Mouse (Mus musculus): ENCODE measurements at regions not wholly inside any gene's neighbourhood (a gene's known extent, or its start where the extent isn't known, plus 50 kb on each side); places are given as distances from the start of the nearest gene placed in this dataset.
A peak's percentile ranks its signal among the peaks of the same experiment; 100 is the strongest.

GRCm38 (mm10) chr16:63075814-63076213, 221.7 kb downstream of the Pros1 start:
- no peaks in the 10 kb centered on the region for H3K9me3 ChIP-seq
- no peak overlapping the region for H3K4me3 ChIP-seq
- no peaks in the 10 kb centered on the region for H3K27me3 ChIP-seq
- H3K4me1 ChIP-seq: no peaks in the 10 kb centered on the region
- no peak for ATAC-seq (replicated peaks)
- no peak overlapping the region for H3K4me2 ChIP-seq (replicated peaks)
- H3K27ac ChIP-seq (replicated peaks): no peak overlapping the region
- H3K9ac ChIP-seq (replicated peaks): no peak overlapping the region
- WGBS: 89% methylated on average over 4 of the region's 4 CpGs
- no peaks in the 10 kb centered on the region for H3K36me3 ChIP-seq

GRCm38 (mm10) chr16:63081383-63081782, 227.3 kb downstream of the Pros1 start:
- no peak overlapping the region for H3K9ac ChIP-seq (replicated peaks)
- H3K27me3 ChIP-seq: no peaks in the 10 kb centered on the region
- no peaks in the 10 kb centered on the region for H3K9me3 ChIP-seq
- H3K4me3 ChIP-seq: no peak overlapping the region
- 42% methylated on average over 3 of the region's 3 CpGs for WGBS
- peak overlapping the region; percentile 48; the same call in 1 of the 2 replicates for H3K27ac ChIP-seq (replicated peaks)
- no peaks in the 10 kb centered on the region for H3K36me3 ChIP-seq
- H3K4me1 ChIP-seq: 0 out of 2 replicates have a peak, but pooled peaks cover 4% of the 10 kb centered on the region
- 0 out of 2 replicates have a peak, but pooled peaks have one; percentile 48 for ATAC-seq (replicated peaks)
- no peak overlapping the region for H3K4me2 ChIP-seq (replicated peaks)

- Histone ChIP-seq H3K27me3 (no peaks in the 10 kb centered on the region), H3K4me3 (no peak overlapping the region), H3K4me1 (0 out of 2 replicates have a peak, but pooled peaks cover 4% of the 10 kb centered on the region), H3K9me3 (no peaks in the 10 kb centered on the region), H3K4me2 (replicated peaks) (no peak overlapping the region), H3K9ac (replicated peaks) (no peak overlapping the region), H3K27ac (replicated peaks) (no peak overlapping the region), H3K36me3 (no peaks in the 10 kb centered on the region)
- 39% methylated on average over 5 of the region's 5 CpGs for WGBS
- no peak for ATAC-seq (replicated peaks)
Observed at GRCm38 (mm10) chr16:63083256-63083655, 229.1 kb downstream of the Pros1 start.

GRCm38 (mm10) chr16:63084021-63084756, 230.1 kb downstream of the Pros1 start:
- ATAC-seq (replicated peaks): peak; percentile 58; the same call in 1 of the 2 replicates

GRCm38 (mm10) chr16:63086086-63086796, 232.1 kb downstream of the Pros1 start:
- no peak overlapping the region for H3K4me2 ChIP-seq (replicated peaks)
- H3K36me3 ChIP-seq: no peaks in the 10 kb centered on the region
- H3K27ac ChIP-seq (replicated peaks): no peak overlapping the region
- H3K9me3 ChIP-seq: no peaks in the 10 kb centered on the region
- H3K9ac ChIP-seq (replicated peaks): no peak overlapping the region
- H3K4me3 ChIP-seq: no peak overlapping the region
- no peak for ATAC-seq (replicated peaks)
- H3K27me3 ChIP-seq: no peaks in the 10 kb centered on the region
- H3K4me1 ChIP-seq: peaks cover 5% of the 10 kb centered on the region; the same call in 1 of the 2 replicates
- 65% methylated on average over 9 of the region's 9 CpGs for WGBS

More at GRCm38 (mm10) chr16:63084021-63084756, 230.1 kb downstream of the Pros1 start:
- Histone ChIP-seq H3K4me1 (0 out of 2 replicates have a peak, but pooled peaks cover 4% of the 10 kb centered on the region), H3K9ac (replicated peaks) (no peak overlapping the region), H3K4me2 (replicated peaks) (no peak overlapping the region), H3K36me3 (no peaks in the 10 kb centered on the region), H3K27ac (replicated peaks) (no peak overlapping the region), H3K9me3 (no peaks in the 10 kb centered on the region), H3K27me3 (no peaks in the 10 kb centered on the region), H3K4me3 (no peak overlapping the region)
- WGBS: 73% methylated on average over 10 of the region's 10 CpGs

- no peaks in the 10 kb centered on the region for H3K36me3 ChIP-seq
- peak overlapping the region; percentile 90 for H3K27ac ChIP-seq (replicated peaks)
- 10% methylated on average over 11 of the region's 11 CpGs for WGBS
- H3K9me3 ChIP-seq: no peaks in the 10 kb centered on the region
- H3K4me3 ChIP-seq: no peak overlapping the region
- peaks cover 10% of the 10 kb centered on the region for H3K4me1 ChIP-seq
- peak; percentile 96 for ATAC-seq (replicated peaks)
- H3K27me3 ChIP-seq: no peaks in the 10 kb centered on the region
- H3K4me2 ChIP-seq (replicated peaks): no peak overlapping the region
- H3K9ac ChIP-seq (replicated peaks): no peak overlapping the region
Observed at GRCm38 (mm10) chr16:63091471-63092300, 237.6 kb downstream of the Pros1 start.

- Histone ChIP-seq H3K4me2 (replicated peaks) (no peak overlapping the region), H3K27me3 (no peaks in the 10 kb centered on the region), H3K4me3 (no peak overlapping the region), H3K36me3 (no peaks in the 10 kb centered on the region), H3K27ac (replicated peaks) (no peak overlapping the region), H3K9me3 (no peaks in the 10 kb centered on the region), H3K4me1 (peaks cover 10% of the 10 kb centered on the region), H3K9ac (replicated peaks) (no peak overlapping the region)
- no peak for ATAC-seq (replicated peaks)
- WGBS: 85% methylated on average over 5 of the region's 5 CpGs
Observed at GRCm38 (mm10) chr16:63094126-63094840, 240.2 kb downstream of the Pros1 start.

GRCm38 (mm10) chr16:63102362-63102761, 248.3 kb downstream of the Pros1 start:
- Histone ChIP-seq H3K4me3 (no peak overlapping the region), H3K36me3 (no peaks in the 10 kb centered on the region), H3K9me3 (no peaks in the 10 kb centered on the region), H3K4me1 (no peaks in the 10 kb centered on the region), H3K27ac (replicated peaks) (no peak overlapping the region), H3K27me3 (no peaks in the 10 kb centered on the region), H3K4me2 (replicated peaks) (no peak overlapping the region), H3K9ac (replicated peaks) (no peak overlapping the region)
- 77% methylated on average over 3 of the region's 3 CpGs for WGBS
- no peak for ATAC-seq (replicated peaks)

GRCm38 (mm10) chr16:63102930-63103329, 248.8 kb downstream of the Pros1 start:
- Histone ChIP-seq H3K4me2 (replicated peaks) (no peak overlapping the region), H3K27ac (replicated peaks) (no peak overlapping the region), H3K9ac (replicated peaks) (no peak overlapping the region), H3K4me1 (no peaks in the 10 kb centered on the region), H3K4me3 (no peak overlapping the region), H3K36me3 (no peaks in the 10 kb centered on the region), H3K27me3 (no peaks in the 10 kb centered on the region), H3K9me3 (no peaks in the 10 kb centered on the region)
- ATAC-seq (replicated peaks): no peak
- WGBS: 92% methylated on average over 1 of the region's 1 CpGs

GRCm38 (mm10) chr16:63104383-63104782, 250.3 kb downstream of the Pros1 start:
- H3K36me3 ChIP-seq: no peaks in the 10 kb centered on the region
- H3K9ac ChIP-seq (replicated peaks): no peak overlapping the region
- no peak overlapping the region for H3K27ac ChIP-seq (replicated peaks)
- H3K4me2 ChIP-seq (replicated peaks): no peak overlapping the region
- H3K27me3 ChIP-seq: no peaks in the 10 kb centered on the region
- no peak overlapping the region for H3K4me3 ChIP-seq
- WGBS: 88% methylated on average over 5 of the region's 5 CpGs
- no peak for ATAC-seq (replicated peaks)
- no peaks in the 10 kb centered on the region for H3K9me3 ChIP-seq
- H3K4me1 ChIP-seq: no peaks in the 10 kb centered on the region

GRCm38 (mm10) chr16:63104938-63105714, 251.0 kb downstream of the Pros1 start:
- H3K4me1 ChIP-seq: no peaks in the 10 kb centered on the region
- 74% methylated on average over 11 of the region's 11 CpGs for WGBS
- H3K27me3 ChIP-seq: no peaks in the 10 kb centered on the region
- no peaks in the 10 kb centered on the region for H3K9me3 ChIP-seq
- no peak overlapping the region for H3K9ac ChIP-seq (replicated peaks)
- ATAC-seq (replicated peaks): no peak
- H3K4me2 ChIP-seq (replicated peaks): no peak overlapping the region
- no peak overlapping the region for H3K4me3 ChIP-seq
- no peaks in the 10 kb centered on the region for H3K36me3 ChIP-seq
- no peak overlapping the region for H3K27ac ChIP-seq (replicated peaks)
